Mouse (Mus musculus): Measurements from ENCODE around the gene Hs6st1. TPM values are rescaled to one million over a fixed set of nuclear protein-coding genes. Genes with fewer than 3 reads are reported as not detected.

The Hs6st1 gene
- polyA plus RNA-seq, 1 experiment: 75.6 TPM

DNA sequence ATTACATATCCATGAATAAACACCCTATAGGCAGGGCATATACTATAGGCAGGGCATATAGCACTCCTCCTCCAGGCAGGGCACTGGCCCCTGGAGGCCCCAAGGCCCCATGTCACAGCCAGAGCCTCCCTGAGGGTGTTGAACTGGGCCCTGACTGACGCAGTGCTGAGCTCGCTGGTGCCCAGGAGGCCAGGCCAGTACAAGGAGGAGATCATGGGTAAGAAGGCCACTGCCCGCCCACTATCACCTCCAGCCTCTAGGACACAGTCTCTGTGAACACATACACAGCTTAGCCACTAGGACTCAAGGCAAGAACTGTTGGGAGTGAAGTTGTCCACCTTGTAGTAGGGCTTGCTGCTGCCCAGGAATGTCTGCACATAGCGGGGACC is 22.5 kb downstream of the Hs6st1 start:
- H3K9ac ChIP-seq (ENCODE audit: low read depth, poor library complexity, severe bottlenecking): no peak overlapping the region
- TF ChIP-seq CTCF (IDR thresholded peaks at IDR 0.05; ENCODE audit: low read depth, low read length) (no peak), EP300 (IDR thresholded peaks at IDR 0.05; ENCODE audit: insufficient read depth, low read depth, low read length) (no peak), POLR2A (IDR thresholded peaks at IDR 0.05; ENCODE audit: insufficient read depth, low read length) (no peak)
- no peaks in the 10 kb centered on the region for H3K9me3 ChIP-seq (replicated peaks; ENCODE audit: control insufficient read depth, insufficient read depth, low read length, poor library complexity, severe bottlenecking)
- no peak overlapping the region for H3K27ac ChIP-seq (ENCODE audit: insufficient read depth, low read length)
- peaks cover 2% of the 10 kb centered on the region for H3K4me1 ChIP-seq (ENCODE audit: control insufficient read depth, insufficient read depth, low read length)
- H3K36me3 ChIP-seq (ENCODE audit: control insufficient read depth, insufficient read depth, low read length, poor library complexity, severe bottlenecking): peaks cover 35% of the 10 kb centered on the region
- no peak overlapping the region for H3K4me3 ChIP-seq (ENCODE audit: low read depth, low read length)
- no peaks in the 10 kb centered on the region for H3K27me3 ChIP-seq (ENCODE audit: control insufficient read depth, insufficient read depth, low read length, poor library complexity, severe bottlenecking)

DNA sequence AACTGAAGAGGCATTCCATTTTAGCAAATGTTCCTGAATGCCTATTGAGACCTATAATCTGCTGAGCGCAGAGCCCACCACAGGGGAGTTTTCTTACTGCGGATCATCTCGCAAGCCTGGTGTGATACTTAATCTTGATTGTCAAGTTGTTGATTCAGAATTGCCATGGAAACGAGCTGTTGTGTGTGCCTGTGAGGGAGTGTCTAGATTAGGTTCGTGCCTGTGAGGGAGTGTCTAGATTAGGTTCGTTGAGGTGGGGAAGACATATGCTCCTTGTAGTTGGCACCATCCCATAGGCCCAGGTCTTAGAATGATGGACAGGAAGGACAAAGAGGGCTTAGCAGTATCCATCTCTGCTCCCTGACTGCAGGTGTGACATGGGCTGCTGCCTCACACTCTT is 23.0 kb downstream of the Hs6st1 start:
- Histone ChIP-seq H3K4me1 (ENCODE audit: control insufficient read depth, insufficient read depth, low read length) (peaks cover 2% of the 10 kb centered on the region), H3K36me3 (ENCODE audit: control insufficient read depth, insufficient read depth, low read length, poor library complexity, severe bottlenecking) (peaks cover 34% of the 10 kb centered on the region), H3K27ac (ENCODE audit: insufficient read depth, low read length) (no peak overlapping the region), H3K9ac (ENCODE audit: low read depth, poor library complexity, severe bottlenecking) (no peak overlapping the region), H3K9me3 (replicated peaks; ENCODE audit: control insufficient read depth, insufficient read depth, low read length, poor library complexity, severe bottlenecking) (no peaks in the 10 kb centered on the region), H3K4me3 (ENCODE audit: low read depth, low read length) (no peak overlapping the region), H3K27me3 (ENCODE audit: control insufficient read depth, insufficient read depth, low read length, poor library complexity, severe bottlenecking) (no peaks in the 10 kb centered on the region)
- TF ChIP-seq POLR2A (IDR thresholded peaks at IDR 0.05; ENCODE audit: insufficient read depth, low read length) (no peak), CTCF (IDR thresholded peaks at IDR 0.05; ENCODE audit: low read depth, low read length) (no peak), EP300 (IDR thresholded peaks at IDR 0.05; ENCODE audit: insufficient read depth, low read depth, low read length) (no peak)

DNA sequence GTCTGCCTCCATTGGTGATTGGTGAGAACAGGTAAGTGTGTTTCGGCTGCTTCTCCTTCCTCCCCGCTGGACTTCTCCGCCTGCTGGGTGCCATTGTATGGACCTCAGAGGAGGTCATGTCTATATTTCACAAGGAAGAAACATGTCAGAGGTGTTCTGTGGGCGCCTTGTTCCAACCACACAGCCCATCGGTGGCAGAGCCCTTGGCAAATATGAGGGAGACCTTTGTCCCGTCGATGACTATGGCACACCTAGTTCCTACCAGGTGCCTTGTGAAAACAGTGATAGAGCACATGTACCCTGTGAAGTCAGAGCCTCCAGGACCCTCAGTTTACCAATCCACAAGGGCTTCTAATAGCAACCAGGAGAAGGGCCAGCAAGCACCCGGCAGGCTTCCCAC is 25.5 kb downstream of the Hs6st1 start:
- Histone ChIP-seq H3K4me1 (ENCODE audit: control insufficient read depth, insufficient read depth, low read length) (no peaks in the 10 kb centered on the region), H3K9ac (ENCODE audit: low read depth, poor library complexity, severe bottlenecking) (no peak overlapping the region), H3K27me3 (ENCODE audit: control insufficient read depth, insufficient read depth, low read length, poor library complexity, severe bottlenecking) (no peaks in the 10 kb centered on the region), H3K27ac (ENCODE audit: insufficient read depth, low read length) (no peak overlapping the region), H3K36me3 (ENCODE audit: control insufficient read depth, insufficient read depth, low read length, poor library complexity, severe bottlenecking) (peaks cover 39% of the 10 kb centered on the region), H3K4me3 (ENCODE audit: low read depth, low read length) (no peak overlapping the region), H3K9me3 (replicated peaks; ENCODE audit: control insufficient read depth, insufficient read depth, low read length, poor library complexity, severe bottlenecking) (no peaks in the 10 kb centered on the region)
- TF ChIP-seq POLR2A (IDR thresholded peaks at IDR 0.05; ENCODE audit: insufficient read depth, low read length) (no peak), EP300 (IDR thresholded peaks at IDR 0.05; ENCODE audit: insufficient read depth, low read depth, low read length) (no peak), CTCF (IDR thresholded peaks at IDR 0.05; ENCODE audit: low read depth, low read length) (no peak)

DNA sequence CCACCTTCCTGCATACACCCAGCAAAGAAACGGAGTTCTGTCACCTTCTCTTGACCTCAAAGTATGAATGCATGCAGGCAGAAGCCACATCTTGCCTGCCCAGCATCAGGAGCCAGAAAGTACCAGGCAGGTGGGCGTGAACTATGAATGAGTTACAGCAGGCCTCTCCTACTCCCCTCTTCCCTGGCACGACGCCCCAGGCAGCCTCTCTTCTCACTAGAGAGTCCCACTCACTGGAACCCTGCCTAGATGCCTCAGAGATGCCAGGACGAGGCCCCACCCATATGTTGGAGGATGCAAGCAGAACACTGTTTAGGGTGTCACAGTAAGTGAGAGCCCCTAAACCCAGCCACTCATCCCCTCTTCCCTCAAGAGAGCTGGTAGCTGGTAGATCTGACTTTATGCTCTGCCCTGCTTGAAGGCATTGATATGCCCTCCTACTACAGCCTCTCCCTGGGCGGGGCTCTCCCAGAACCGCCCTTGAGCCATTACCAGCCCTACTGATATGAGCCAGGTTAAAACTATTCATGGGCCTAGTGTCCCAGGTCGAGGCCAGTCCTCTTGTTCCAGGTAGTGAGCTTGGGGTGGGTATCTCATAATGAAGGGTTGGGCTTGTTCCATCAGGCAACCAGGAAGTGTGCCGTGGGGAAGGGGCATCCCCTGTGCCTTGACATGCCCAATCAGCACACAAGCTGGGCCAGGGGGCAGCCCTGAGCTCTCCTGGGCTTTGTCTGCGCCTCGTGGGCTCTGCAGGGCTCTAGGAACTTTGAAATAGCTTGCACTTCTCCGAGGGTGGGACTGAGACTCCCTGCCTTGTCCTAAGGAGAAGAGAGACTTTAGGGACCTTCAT is 27.4 kb downstream of the Hs6st1 start:
- H3K9me3 ChIP-seq (replicated peaks; ENCODE audit: control insufficient read depth, insufficient read depth, low read length, poor library complexity, severe bottlenecking): no peaks in the 10 kb centered on the region
- no peak overlapping the region for H3K9ac ChIP-seq (ENCODE audit: low read depth, poor library complexity, severe bottlenecking)
- H3K4me3 ChIP-seq (ENCODE audit: low read depth, low read length): no peak overlapping the region
- H3K36me3 ChIP-seq (ENCODE audit: control insufficient read depth, insufficient read depth, low read length, poor library complexity, severe bottlenecking): peaks cover 39% of the 10 kb centered on the region
- no peaks in the 10 kb centered on the region for H3K27me3 ChIP-seq (ENCODE audit: control insufficient read depth, insufficient read depth, low read length, poor library complexity, severe bottlenecking)
- no peaks in the 10 kb centered on the region for H3K4me1 ChIP-seq (ENCODE audit: control insufficient read depth, insufficient read depth, low read length)
- H3K27ac ChIP-seq (ENCODE audit: insufficient read depth, low read length): no peak overlapping the region
- TF ChIP-seq POLR2A (IDR thresholded peaks at IDR 0.05; ENCODE audit: insufficient read depth, low read length) (no peak), EP300 (IDR thresholded peaks at IDR 0.05; ENCODE audit: insufficient read depth, low read depth, low read length) (no peak), CTCF (IDR thresholded peaks at IDR 0.05; ENCODE audit: low read depth, low read length) (no peak)

DNA sequence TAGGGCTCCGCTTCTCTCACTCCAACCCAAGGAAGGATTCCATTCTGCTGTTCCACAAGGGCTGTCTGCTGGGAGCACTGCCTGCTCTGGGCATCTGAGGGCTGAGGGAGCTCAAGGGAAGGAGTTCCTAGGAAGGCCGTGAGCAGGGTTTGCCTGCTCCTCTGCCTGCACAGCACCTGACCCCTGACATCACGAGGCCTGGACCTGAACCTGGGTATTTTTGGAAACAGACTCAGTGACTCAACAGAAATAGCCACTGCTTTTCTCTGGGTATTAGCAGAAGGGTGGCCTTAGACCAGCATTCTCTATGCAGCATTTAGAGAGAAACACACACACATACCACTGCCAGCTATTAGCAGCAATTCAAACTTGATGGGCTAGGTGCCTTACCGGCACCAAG is 30.2 kb downstream of the Hs6st1 start:
- H3K9me3 ChIP-seq (replicated peaks; ENCODE audit: control insufficient read depth, insufficient read depth, low read length, poor library complexity, severe bottlenecking): no peaks in the 10 kb centered on the region
- H3K4me1 ChIP-seq (ENCODE audit: control insufficient read depth, insufficient read depth, low read length): no peaks in the 10 kb centered on the region
- TF ChIP-seq POLR2A (IDR thresholded peaks at IDR 0.05; ENCODE audit: insufficient read depth, low read length) (no peak), CTCF (IDR thresholded peaks at IDR 0.05; ENCODE audit: low read depth, low read length) (no peak), EP300 (IDR thresholded peaks at IDR 0.05; ENCODE audit: insufficient read depth, low read depth, low read length) (no peak)
- H3K4me3 ChIP-seq (ENCODE audit: low read depth, low read length): no peak overlapping the region
- peaks cover 30% of the 10 kb centered on the region for H3K36me3 ChIP-seq (ENCODE audit: control insufficient read depth, insufficient read depth, low read length, poor library complexity, severe bottlenecking)
- no peak overlapping the region for H3K9ac ChIP-seq (ENCODE audit: low read depth, poor library complexity, severe bottlenecking)
- H3K27ac ChIP-seq (ENCODE audit: insufficient read depth, low read length): no peak overlapping the region
- H3K27me3 ChIP-seq (ENCODE audit: control insufficient read depth, insufficient read depth, low read length, poor library complexity, severe bottlenecking): no peaks in the 10 kb centered on the region

DNA sequence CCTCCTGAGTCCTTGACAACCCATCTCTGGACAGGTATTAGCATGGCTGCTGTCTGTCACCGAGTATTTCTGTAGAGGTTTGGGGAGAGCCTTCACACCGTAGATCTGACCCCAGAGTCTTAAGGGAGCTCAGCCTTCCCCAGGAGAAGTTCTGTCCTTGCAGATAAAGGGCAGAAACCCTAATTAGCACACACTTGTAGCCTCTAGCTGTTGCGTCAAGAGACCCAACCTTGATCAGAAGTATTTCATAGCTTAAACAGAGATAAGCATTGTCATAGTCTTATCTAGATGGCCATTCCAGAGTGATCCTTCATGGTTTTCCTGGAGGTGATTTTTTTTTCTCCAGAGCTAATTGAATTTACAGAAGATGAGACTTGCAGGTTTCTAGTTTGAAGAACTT is 32.2 kb downstream of the Hs6st1 start:
- Histone ChIP-seq H3K27me3 (ENCODE audit: control insufficient read depth, insufficient read depth, low read length, poor library complexity, severe bottlenecking) (no peaks in the 10 kb centered on the region), H3K27ac (ENCODE audit: insufficient read depth, low read length) (no peak overlapping the region), H3K36me3 (ENCODE audit: control insufficient read depth, insufficient read depth, low read length, poor library complexity, severe bottlenecking) (peaks cover 23% of the 10 kb centered on the region), H3K4me1 (ENCODE audit: control insufficient read depth, insufficient read depth, low read length) (no peaks in the 10 kb centered on the region), H3K4me3 (ENCODE audit: low read depth, low read length) (no peak overlapping the region), H3K9ac (ENCODE audit: low read depth, poor library complexity, severe bottlenecking) (no peak overlapping the region), H3K9me3 (replicated peaks; ENCODE audit: control insufficient read depth, insufficient read depth, low read length, poor library complexity, severe bottlenecking) (no peaks in the 10 kb centered on the region)
- TF ChIP-seq POLR2A (IDR thresholded peaks at IDR 0.05; ENCODE audit: insufficient read depth, low read length) (no peak), CTCF (IDR thresholded peaks at IDR 0.05; ENCODE audit: low read depth, low read length) (no peak), EP300 (IDR thresholded peaks at IDR 0.05; ENCODE audit: insufficient read depth, low read depth, low read length) (no peak)

Measured in ES-Bruce4 (cell line).